Mouse (Mus musculus) brown adipose tissue, adult 24 weeks (tissue): ENCODE measurements around the gene Gtdc1. TPM values are rescaled to one million over a fixed set of nuclear protein-coding genes. Genes with fewer than 3 reads are reported as not detected.

Experiments used
- H3K27ac ChIP-seq: fragments of 200-500 bp; replicated peaks from 2 replicates; pipeline ENCODE4 v1.5.1; 2012; ENCODE audit warnings: low read depth, mild to moderate bottlenecking, low read length
- H3K4me1 ChIP-seq: fragments of 200-500 bp; 2 replicates; pipeline ENCODE4 v1.6.1; 2012; ENCODE audit warnings: low read length, mixed read lengths; ENCODE audit not compliant: control insufficient read depth, insufficient read depth, insufficient read length
- H3K4me3 ChIP-seq: fragments of 200-500 bp; 2 replicates; pipeline ENCODE4 v1.5.1; 2012; ENCODE audit warnings: low read depth, mild to moderate bottlenecking, low read length, moderate library complexity; ENCODE audit not compliant: insufficient read depth
- polyA plus RNA-seq: library from polyadenylated mRNA; stranded (reverse); fragments of >200 nt; gene quantifications from 2 replicates; pipeline ENCODE4 v1.2.4, GENCODE M21; 2012; ENCODE audit not compliant: missing spikeins, insufficient read depth, insufficient read length

Gtdc1 gene
- polyA plus RNA-seq, 1 experiment: 13.3 TPM

DNA sequence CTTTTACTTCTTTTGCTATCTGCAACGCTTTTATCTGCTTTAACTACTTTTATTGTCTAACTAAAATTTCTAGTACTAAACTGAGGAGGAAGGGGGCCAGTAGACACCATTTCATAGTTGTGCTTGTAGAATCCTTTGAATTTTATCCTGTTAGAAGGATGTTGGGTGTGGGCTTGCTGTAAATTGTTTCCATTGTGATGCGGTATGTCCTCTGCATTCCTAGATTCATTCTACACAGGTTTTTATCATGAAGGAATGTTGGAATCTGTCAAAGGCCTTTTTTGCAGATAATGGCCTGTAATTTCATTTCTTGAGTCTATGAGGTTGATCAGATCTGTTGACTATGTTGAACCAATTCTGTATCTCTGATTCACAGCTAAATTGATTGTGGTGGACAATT, 146.5 kb downstream of the Gtdc1 start:
- H3K27ac ChIP-seq: no peak overlapping the region
- no peaks in the 10 kb centered on the region for H3K4me1 ChIP-seq

GRCm38 (mm10) chr2:44763898-44764297, 163.6 kb downstream of the Gtdc1 start:
- H3K4me3 ChIP-seq: no peak overlapping the region
- no peak overlapping the region for H3K27ac ChIP-seq
- no peaks in the 10 kb centered on the region for H3K4me1 ChIP-seq

More for the DNA sequence above, 146.5 kb downstream of the Gtdc1 start:
- no peak overlapping the region for H3K4me3 ChIP-seq

DNA sequence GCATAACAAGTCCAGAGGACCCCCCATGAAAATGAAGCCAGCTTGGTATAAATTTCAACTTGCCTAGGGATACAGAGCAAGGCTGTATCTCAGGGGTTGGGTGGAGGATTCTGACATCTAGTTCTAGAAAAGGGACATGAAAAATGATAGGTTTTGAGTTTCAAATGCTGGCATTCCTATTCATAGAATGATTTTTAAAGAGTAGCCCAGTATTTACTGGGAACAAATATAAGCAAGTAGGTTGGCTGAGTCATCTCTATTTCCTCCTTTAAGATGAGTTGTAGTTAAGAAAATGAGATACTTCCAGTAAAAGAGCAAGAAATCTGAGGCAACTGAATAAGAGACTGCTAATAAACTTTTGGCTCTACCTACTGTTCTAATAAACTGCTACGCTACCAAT, 190.8 kb downstream of the Gtdc1 start:
- Histone ChIP-seq H3K27ac (no peak overlapping the region), H3K4me3 (no peak overlapping the region), H3K4me1 (no peaks in the 10 kb centered on the region; the same call in 1 of the 2 replicates)

- H3K27ac ChIP-seq: no peak overlapping the region
- H3K4me3 ChIP-seq: no peak overlapping the region
- H3K4me1 ChIP-seq: no peaks in the 10 kb centered on the region
Observed at GRCm38 (mm10) chr2:44721461-44721860, 206.0 kb downstream of the Gtdc1 start.

- Histone ChIP-seq H3K27ac (no peak overlapping the region), H3K4me1 (no peaks in the 10 kb centered on the region), H3K4me3 (no peak overlapping the region)
Observed at GRCm38 (mm10) chr2:44705883-44706615, 221.4 kb downstream of the Gtdc1 start.

DNA sequence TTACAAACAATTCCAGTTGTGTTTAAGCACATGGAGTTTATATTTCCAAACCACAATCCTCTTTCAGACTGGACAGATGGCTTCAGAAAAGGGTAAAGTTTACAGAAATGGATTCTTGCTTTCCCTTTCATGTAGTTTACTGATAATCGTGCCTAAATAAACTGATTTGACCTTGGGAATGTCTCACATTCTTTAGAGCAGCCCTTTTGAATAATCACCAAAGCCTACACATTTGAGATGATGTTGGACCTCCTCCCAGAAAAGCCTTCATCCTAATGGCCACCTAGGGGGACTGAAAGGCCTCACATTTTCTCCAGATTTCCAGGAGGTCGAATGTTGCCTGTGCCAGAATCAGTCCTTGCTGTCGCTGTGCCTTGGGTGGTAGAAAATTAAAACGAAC, 227.2 kb downstream of the Gtdc1 start:
- Histone ChIP-seq H3K27ac (no peak overlapping the region), H3K4me3 (no peak overlapping the region), H3K4me1 (no peaks in the 10 kb centered on the region)

DNA sequence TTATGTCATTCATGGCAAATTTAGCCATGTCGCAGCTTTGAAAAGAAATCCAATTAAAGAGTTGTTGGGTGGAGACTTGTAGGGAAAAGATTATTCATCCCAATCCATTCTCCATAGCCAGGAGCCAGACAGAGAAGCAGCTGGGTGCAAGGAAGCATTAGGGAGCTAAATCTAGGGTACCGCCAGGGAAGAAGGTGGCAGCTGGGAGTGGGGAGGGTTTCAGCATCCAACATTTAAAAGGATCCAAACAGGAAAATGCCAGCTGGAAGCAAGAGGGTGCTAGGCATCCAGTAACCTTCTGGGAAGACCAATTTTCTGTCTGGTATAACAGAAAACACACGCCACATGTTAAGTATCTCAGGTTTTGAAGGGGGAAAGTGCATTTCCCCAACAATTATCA, 231.0 kb downstream of the Gtdc1 start:
- Histone ChIP-seq H3K4me1 (no peaks in the 10 kb centered on the region), H3K4me3 (no peak overlapping the region), H3K27ac (no peak overlapping the region)

DNA sequence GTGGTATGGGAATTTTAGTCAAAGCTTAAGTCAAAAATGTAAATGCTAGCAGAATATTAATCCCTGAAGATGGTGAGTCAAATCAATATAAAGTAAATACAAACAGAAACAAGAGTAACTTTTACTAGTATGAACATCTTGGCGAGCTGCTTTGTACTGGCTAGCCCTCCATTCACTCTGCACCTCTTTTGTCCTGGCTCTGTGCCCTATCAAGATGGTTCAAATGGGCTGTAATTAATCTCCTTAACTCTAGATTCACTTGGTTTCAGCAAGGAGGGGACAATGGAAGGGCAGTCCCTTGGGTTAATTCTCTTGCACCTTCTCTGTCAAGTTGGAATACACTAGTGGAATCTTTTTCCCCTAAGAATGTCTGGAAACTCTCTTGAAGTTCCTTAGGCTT, 233.6 kb downstream of the Gtdc1 start:
- H3K27ac ChIP-seq: no peak overlapping the region
- H3K4me1 ChIP-seq: no peaks in the 10 kb centered on the region
- no peak overlapping the region for H3K4me3 ChIP-seq

GRCm38 (mm10) chr2:44664049-44664448, 263.4 kb downstream of the Gtdc1 start:
- H3K4me3 ChIP-seq: no peak overlapping the region
- H3K27ac ChIP-seq: no peak overlapping the region
- H3K4me1 ChIP-seq: no peaks in the 10 kb centered on the region

DNA sequence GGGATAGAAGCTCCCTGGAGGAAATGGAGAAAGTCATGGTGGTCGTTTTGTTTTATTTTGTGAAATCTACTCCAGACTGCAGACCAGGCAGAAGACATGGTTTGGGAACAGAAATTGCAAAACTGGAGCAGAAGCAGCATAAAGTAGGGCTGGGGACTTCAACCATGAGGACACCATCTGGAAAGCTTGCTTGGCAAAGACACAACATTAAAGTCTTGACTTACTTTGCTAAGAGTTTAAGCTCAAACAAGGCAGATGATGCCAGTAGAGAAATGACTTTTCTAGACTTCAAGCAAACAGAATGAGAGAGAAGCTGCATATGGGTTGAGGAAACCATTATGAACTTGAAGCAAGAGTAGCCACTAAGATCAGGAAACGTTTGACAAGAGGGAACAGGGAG, 267.6 kb downstream of the Gtdc1 start:
- no peaks in the 10 kb centered on the region for H3K4me1 ChIP-seq
- H3K27ac ChIP-seq: no peak overlapping the region
- no peak overlapping the region for H3K4me3 ChIP-seq

- Histone ChIP-seq H3K27ac (no peak overlapping the region), H3K4me3 (no peak overlapping the region), H3K4me1 (no peaks in the 10 kb centered on the region)
Observed at GRCm38 (mm10) chr2:44659011-44659410, 268.4 kb downstream of the Gtdc1 start.

- no peak overlapping the region for H3K27ac ChIP-seq
- no peak overlapping the region for H3K4me3 ChIP-seq
- peaks cover 2% of the 10 kb centered on the region; the same call in 1 of the 2 replicates for H3K4me1 ChIP-seq
Observed at GRCm38 (mm10) chr2:44648537-44648936, 278.9 kb downstream of the Gtdc1 start.

DNA sequence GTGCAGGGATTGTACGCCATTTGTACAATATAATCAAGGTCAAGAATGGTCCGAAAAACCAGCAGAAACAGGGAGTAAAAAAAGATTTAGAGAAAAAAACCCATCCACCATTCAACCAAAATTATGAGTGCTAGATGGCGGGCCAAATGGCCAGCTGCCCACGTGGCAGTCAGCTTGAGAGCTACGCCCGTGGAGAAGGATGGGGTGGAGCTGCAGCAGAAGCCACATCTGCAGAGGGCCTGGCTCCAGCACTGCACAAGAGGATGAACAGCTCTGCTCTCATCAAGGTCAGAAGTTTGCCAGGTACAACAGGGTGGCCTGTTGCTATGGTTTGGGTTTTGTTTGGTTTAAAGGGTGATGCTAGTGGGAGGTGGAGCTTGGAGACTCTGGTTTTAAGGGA, 281.1 kb downstream of the Gtdc1 start:
- Histone ChIP-seq H3K27ac (no peak overlapping the region), H3K4me3 (no peak overlapping the region), H3K4me1 (peaks cover 2% of the 10 kb centered on the region; the same call in 1 of the 2 replicates)

DNA sequence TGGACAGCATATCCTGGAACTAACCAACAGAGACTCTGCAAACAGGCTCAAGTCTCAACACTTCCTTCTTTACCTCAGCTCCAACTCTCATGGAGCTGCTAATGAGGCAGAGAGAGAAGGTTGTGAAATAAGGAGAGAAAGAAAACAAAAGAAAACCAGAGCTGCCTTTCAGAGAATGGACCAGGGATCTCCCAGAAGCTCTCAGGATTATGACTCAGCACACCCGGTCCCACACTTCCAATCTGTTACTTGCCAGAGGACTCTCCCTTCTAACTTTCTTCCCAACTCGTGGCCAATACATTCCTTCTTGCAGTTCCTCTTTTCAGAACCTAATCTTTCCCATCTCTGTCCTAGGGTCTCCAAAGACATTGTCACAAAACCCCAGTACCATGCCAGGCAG, 288.1 kb downstream of the Gtdc1 start:
- Histone ChIP-seq H3K4me1 (no peaks in the 10 kb centered on the region), H3K4me3 (no peak overlapping the region), H3K27ac (no peak overlapping the region)

DNA sequence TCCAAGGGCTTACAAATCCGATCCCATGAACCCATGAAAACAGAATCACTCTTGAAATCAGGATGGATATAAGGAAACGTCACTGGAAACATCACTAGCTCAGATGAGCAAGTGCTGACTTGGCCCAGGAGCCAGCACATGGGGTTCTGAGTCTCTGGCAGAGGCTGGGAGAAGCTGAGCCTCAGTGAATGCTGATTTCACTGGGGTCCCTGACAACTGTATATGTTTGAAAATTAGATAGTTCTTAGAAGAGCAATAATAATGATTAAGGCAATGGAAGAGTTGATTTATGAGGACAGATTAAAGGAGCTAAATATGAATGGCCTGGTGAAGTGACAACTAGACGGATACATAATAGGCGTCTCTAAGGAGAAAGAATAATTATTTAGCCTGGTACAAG, 289.3 kb downstream of the Gtdc1 start:
- Histone ChIP-seq H3K4me3 (no peak overlapping the region), H3K27ac (no peak overlapping the region), H3K4me1 (no peaks in the 10 kb centered on the region)

DNA sequence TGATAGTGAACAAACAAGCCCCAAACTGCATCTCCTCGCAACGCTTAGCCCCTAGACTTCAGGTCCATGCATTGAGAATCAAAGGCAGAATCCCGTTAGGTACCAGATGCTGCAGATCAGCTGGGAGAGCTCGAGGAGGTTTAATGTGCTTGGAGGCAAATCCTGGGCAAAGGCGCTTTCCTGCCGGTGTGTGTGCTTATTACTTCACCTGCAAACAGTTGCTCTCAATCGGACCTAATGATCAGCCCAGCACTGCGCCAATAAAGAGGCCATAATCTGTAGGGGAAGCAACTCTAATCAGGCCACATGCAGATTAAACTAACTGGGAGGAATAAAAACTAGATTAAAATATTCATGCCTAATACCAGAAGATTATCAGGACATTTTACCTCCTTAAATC, 293.5 kb downstream of the Gtdc1 start:
- H3K4me3 ChIP-seq: no peak overlapping the region

More for the DNA sequence above, 293.5 kb downstream of the Gtdc1 start:
- H3K27ac ChIP-seq: no peak overlapping the region
- no peaks in the 10 kb centered on the region for H3K4me1 ChIP-seq
